In the genomic region with DNA sequence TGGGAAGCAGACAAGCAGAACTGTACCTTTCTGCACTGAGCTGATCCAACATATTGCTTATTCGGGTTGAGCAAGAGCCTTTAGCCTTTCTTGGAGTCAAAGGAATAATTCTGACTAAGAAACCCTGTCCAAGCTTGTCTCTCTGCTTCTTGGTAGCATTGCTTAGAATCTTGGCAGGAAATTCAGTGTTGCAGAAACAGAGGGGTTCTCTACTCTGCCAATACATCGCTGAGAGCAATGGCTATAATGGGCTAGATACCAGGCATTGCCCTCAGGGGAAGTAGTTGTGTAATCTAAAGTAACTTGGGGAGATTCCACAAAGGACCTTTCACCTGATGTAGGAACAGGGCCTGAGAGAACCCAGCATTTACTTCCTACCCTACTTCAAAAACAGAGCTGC, we compare ENCODE assay signal across 24 mouse cellular contexts.
DNase-seq lines count a peak whose midpoint lies in the region; ATAC-seq lines count a peak whose summit lies in the region.
"Had no signal": no experiment of that assay in that cellular context is flagged by ENCODE, and none has a peak within 500 bp of the region (broad histone marks: within the 10 kb centered on the region; RNA-seq: fewer than 3 reads in every experiment).

No protein-coding gene starts in this region.

- H3K27me3 ChIP-seq in embryonic facial prominence, embryonic 13.5 days: peaks cover 36% of the 10 kb centered on the region; the same call in 1 of the 2 replicates
- peaks cover 57% of the 10 kb centered on the region for H3K27me3 ChIP-seq in embryonic facial prominence, embryonic 10.5 days (replicated peaks; ENCODE audit: low read depth, poor library complexity, severe bottlenecking)
- H3K27me3 ChIP-seq in neural tube, embryonic 12.5 days (replicated peaks): 0 out of 2 replicates have a peak, but pooled peaks cover 2% of the 10 kb centered on the region
- H3K27me3 ChIP-seq: CH12.LX had no signal

- ATAC-seq in embryonic facial prominence, embryonic 13.5 days (ENCODE audit: insufficient number of reproducible peaks, insufficient read depth, low FRiP score, low TSS enrichment, low read depth): no peak
- no peak for ATAC-seq in neural tube, embryonic 12.5 days (ENCODE audit: low FRiP score, low read depth)
- ATAC-seq: hindbrain, postnatal 0 days; intestine, embryonic 16.5 days; midbrain, embryonic 15.5 days had no signal

- no peak overlapping the region for H3K9ac ChIP-seq in embryonic facial prominence, embryonic 13.5 days
- H3K9ac ChIP-seq in neural tube, embryonic 12.5 days: no peak overlapping the region
- H3K9ac ChIP-seq: heart, embryonic 13.5 days; limb, embryonic 13.5 days; liver, embryonic 13.5 days; midbrain, embryonic 15.5 days had no signal

- intact Hi-C loops in left cerebral cortex, postnatal 36 days (cut with DNase I): no loop called here

- H3K4me1 ChIP-seq in embryonic facial prominence, embryonic 13.5 days: peaks cover 38% of the 10 kb centered on the region
- H3K4me1 ChIP-seq in embryonic facial prominence, embryonic 10.5 days: peaks cover 33% of the 10 kb centered on the region
- peaks cover 57% of the 10 kb centered on the region for H3K4me1 ChIP-seq in neural tube, embryonic 12.5 days
- H3K4me1 ChIP-seq: liver, embryonic 13.5 days had no signal

- WGBS in embryonic facial prominence, embryonic 13.5 days: 80% methylated on average over 2 of the region's 2 CpGs
- 77% methylated on average over 2 of the region's 2 CpGs for WGBS in embryonic facial prominence, embryonic 10.5 days
- whole genome bisulfite sequencing in neural tube, embryonic 12.5 days: 83% methylated on average over 2 of the region's 2 CpGs

- H3K9me3 ChIP-seq in embryonic facial prominence, embryonic 13.5 days: no peaks in the 10 kb centered on the region
- H3K9me3 ChIP-seq in embryonic facial prominence, embryonic 10.5 days: no peaks in the 10 kb centered on the region
- H3K9me3 ChIP-seq in neural tube, embryonic 12.5 days: no peaks in the 10 kb centered on the region
- H3K9me3 ChIP-seq: forebrain, embryonic 10.5 days; G1E; heart, embryonic 13.5 days; limb, embryonic 13.5 days; liver, embryonic 13.5 days; megakaryocyte, embryonic 14.5 days; midbrain, embryonic 15.5 days had no signal

- no peak overlapping the region for H3K4me3 ChIP-seq in embryonic facial prominence, embryonic 13.5 days
- no peak overlapping the region for H3K4me3 ChIP-seq in embryonic facial prominence, embryonic 10.5 days
- no peak overlapping the region for H3K4me3 ChIP-seq in neural tube, embryonic 12.5 days
- H3K4me3 ChIP-seq: forebrain, embryonic 10.5 days; heart, embryonic 13.5 days; limb, embryonic 13.5 days; liver, embryonic 13.5 days; megakaryocyte, embryonic 14.5 days; midbrain, embryonic 15.5 days had no signal

- no peak for DNase-seq in embryonic facial prominence, embryonic 10.5 days (ENCODE audit: low spot score)
- DNase-seq in neural tube, embryonic 10.5 days (ENCODE audit: extremely low spot score, low spot score): no peak
- peak; percentile 97 for DNase-seq in gonadal fat pad, adult 2 months (ENCODE audit: low read depth)
- no peak for DNase-seq in gastrocnemius, adult 18-20 months (ENCODE audit: low spot score)
- DNase-seq in left cerebral cortex, postnatal 36 days (ENCODE audit: low spot score in 2 of 2): no peak
- DNase-seq: B cell, adult 2 months; cerebellum, adult 8-10 months; cerebellum, postnatal 36 days; heart, postnatal 14 days; kidney, postnatal 36 days; layer of hippocampus, postnatal 36 days; liver, embryonic 13.5 days; lung, adult 2 months had no signal

- H3K4me2 ChIP-seq in embryonic facial prominence, embryonic 13.5 days: no peak overlapping the region
- peak overlapping the region; percentile 7; the same call in 1 of the 2 replicates for H3K4me2 ChIP-seq in neural tube, embryonic 12.5 days (replicated peaks)
- H3K4me2 ChIP-seq: heart, embryonic 13.5 days; limb, embryonic 13.5 days; liver, embryonic 13.5 days; midbrain, embryonic 15.5 days had no signal

- H3K36me3 ChIP-seq in embryonic facial prominence, embryonic 13.5 days: no peaks in the 10 kb centered on the region
- H3K36me3 ChIP-seq in embryonic facial prominence, embryonic 10.5 days (replicated peaks): no peaks in the 10 kb centered on the region
- no peaks in the 10 kb centered on the region for H3K36me3 ChIP-seq in neural tube, embryonic 12.5 days
- H3K36me3 ChIP-seq: forebrain, embryonic 10.5 days; G1E; heart, embryonic 13.5 days; limb, embryonic 13.5 days; liver, embryonic 13.5 days; midbrain, embryonic 15.5 days had no signal

- 0 out of 2 replicates have a peak overlapping the region, but pooled peaks have one; percentile 44 for H3K27ac ChIP-seq in embryonic facial prominence, embryonic 13.5 days
- H3K27ac ChIP-seq in embryonic facial prominence, embryonic 10.5 days (replicated peaks): no peak overlapping the region
- no peak overlapping the region for H3K27ac ChIP-seq in neural tube, embryonic 12.5 days
- H3K27ac ChIP-seq: forebrain, embryonic 10.5 days; heart, embryonic 13.5 days; hindbrain, postnatal 0 days; limb, embryonic 13.5 days; liver, embryonic 13.5 days; midbrain, embryonic 15.5 days had no signal
